Mouse (Mus musculus): ENCODE measurements around the gene Siah1b. TPM values are rescaled to one million over a fixed set of nuclear protein-coding genes. Genes with fewer than 3 reads are reported as not detected.

Gene Siah1b
- polyA plus RNA-seq (2015; fragmentation: Nextera tagmentation; extraction: Ambion mirVana), result 15.1 and 17.2 TPM in 2 replicates

DNA sequence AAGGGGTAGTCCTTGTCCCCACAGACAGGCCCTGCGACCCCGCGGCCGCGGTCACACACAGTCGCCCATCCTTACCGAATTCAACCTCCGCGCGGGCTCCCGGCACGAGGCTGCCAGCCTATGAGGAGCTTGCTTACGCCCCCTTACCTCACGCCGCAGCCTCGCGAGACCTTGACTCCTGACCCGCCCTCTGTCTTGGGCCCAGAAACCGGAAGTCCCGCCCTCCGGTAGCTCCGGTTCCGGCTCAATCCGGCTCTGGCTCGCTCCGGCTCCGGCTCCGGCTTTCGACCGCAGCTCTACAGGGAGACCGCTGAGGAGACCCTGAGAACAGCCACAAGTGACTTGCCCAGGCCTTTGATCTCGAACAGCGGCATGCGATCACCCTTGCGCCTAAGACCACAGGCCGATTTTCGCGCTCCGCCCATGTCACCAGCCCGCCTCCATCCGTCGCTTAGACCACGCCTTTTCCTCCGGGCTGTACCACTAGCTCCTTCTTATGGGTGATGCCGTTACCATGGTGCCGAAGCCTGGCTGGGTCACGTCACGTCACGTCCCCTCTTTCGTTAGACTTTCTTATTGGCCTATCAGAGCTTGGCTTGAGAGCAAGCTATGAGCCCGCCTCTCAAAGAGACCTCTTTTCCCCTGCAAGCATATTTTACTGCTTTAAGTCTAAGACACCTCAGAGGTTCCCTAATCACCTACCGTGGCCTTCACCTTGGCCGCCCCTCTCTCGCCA is at the start of gene Siah1b:
TSS of gene Siah1b (minus strand) at position 454 of the 736 bp plus-strand sequence.
- peak; percentile 93 for DNase-seq (ENCODE audit: low spot score)

DNA sequence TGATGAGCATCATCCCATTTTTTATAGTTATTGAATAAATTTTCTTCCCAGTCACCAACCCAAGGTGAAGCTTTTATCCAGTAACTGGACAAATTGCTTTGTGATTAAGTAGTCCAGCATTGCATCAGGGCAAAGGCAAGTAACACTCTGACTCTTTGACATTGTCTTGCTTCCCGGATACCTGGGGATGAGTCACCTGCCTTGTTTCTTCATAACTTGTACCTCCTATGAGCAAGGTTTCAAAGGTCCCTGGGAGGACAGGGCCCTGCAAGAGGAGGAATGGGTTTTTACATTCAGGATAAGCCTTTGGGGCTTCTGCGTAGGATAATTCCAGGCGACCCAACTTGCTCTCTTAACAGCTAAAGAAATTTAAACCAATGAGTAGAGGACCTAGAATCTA is 47.6 kb upstream of the Siah1b start:
- DNase-seq (ENCODE audit: low spot score), result no peak

DNA sequence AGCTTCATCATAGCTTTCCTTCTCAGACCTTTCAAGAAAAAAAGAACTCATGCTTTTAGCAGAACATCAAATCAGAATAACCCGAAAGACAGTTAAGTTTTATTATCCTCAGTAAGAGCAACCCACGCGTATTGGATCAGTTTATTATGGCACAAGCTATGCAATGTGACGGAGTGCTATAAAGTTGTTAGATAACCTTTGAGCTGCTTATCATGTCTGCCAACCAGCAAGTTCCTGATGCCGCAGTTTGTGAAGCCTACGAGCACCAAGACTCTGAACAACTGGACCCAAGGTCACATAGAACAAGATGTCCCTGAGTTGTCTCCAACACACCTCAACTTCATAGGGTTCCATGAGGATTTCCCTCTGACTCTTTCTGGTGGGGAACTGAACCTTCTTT is 37.5 kb upstream of the Siah1b start:
- no peak for DNase-seq (ENCODE audit: low spot score)

DNA sequence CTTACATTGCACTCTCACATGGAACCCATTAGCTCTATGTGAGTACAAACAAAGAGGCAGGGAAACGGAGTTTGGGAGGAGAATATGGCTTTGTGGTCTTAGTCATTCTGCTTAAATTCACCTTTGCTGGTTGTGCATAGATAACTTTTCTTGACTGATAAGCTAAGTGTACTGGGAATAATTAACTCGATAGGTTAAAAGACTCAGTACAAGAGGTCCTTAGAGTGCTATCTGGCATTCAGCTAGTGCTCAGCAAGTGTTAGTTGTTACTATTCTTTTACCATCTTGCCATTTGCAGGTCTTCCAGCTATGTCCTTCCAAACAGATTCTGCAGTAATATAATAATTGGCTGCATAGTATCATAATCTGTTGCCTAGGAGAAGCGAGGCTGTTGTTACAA is 34.9 kb upstream of the Siah1b start:
- DNase-seq (ENCODE audit: low spot score), result no peak

DNA sequence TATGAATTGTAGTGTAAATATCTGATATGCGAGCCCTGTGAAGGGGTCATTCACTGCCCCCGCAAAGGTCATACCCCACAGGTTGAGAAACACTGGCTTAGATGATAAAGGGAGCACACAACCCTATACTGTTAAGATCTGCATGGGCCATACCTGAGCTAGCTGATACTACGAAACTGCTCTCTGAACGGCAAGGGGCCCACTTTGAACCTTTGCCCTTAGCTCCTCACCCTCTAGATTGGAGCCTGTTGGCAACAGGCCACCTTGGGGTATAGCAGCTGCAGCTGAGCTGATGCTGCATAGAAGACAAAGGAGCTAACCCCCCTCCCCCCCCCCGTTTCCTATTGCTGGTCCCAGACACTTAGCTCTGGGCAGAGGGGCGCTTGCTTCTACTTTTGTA is 26.4 kb upstream of the Siah1b start:
- no peak for DNase-seq (ENCODE audit: low spot score)

DNA sequence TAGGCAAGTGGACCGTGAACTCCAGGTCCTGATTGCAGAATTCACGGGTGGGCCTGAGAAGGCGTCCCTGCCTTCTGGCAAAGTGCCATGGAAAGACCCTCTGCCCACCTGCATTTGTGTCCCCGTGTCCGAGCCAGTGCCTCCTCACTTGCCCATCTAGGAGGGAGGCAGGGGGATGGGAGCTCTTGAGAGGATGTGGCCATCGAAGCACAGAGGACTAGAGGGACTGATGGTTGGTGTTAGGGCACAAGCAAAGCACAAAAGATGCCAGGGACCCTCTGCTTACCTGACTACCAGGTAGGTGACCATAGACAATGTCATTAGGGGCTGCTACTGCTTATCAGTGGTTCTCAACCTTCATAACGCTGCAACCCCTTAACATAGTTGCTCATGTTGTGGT is 25.9 kb upstream of the Siah1b start:
- no peak for DNase-seq (ENCODE audit: low spot score)

DNA sequence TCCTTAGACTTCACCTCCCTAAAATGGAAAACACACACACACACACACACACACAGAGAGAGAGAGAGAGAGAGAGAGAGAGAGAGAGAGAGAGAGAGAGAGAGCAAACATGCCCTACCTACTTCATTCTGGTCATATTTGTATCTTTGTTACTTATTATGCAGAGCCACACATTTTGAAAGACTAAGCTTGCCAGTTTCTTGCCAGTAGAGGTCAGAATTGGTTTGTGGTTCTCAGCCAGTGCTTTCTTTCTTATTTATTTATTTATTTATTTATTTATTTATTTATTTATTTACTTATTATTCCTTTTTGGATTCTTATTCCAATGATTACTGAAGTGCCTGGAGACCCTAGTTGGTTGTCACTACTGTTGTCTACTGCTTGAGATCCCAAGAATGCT is 25.2 kb upstream of the Siah1b start:
- DNase-seq (ENCODE audit: low spot score), result no peak

DNA sequence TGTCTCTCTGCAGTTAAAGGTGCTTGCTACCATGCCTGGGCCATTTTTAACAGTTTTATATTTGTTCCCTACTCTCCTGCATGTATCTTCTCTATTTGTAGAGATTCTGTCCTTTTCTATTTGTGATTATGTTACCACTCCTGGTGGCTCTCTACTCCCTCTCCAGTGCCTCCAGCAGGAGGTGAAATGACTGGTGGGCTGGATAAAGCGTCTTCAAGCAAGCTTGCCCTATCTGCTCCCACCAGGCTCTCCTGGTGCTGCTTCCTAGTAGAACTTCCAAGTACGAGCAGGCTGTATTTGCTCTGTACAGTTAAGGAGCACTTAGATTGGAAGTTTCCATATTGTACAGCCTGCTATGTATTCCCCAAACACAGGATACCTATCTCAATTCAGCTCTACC is 19.5 kb upstream of the Siah1b start:
- no peak for DNase-seq (ENCODE audit: low spot score)

DNA sequence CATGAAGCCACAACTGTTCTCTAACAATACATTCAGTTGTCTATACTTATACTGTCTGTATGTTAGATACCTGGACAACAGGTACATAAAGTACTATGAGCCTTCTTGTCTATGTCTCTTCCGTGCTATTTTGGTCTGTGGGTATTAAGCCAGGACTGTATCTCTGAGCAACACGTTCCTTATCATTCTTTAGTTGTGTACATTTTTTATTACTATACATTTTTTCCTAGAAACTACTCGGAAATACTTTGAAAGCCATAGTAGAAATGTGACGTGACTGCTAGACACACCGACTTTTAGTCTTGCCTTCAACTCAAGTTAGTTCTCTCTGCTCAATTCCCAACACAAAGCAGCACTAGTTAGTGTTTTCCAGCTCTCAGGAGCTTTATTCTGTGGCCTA is 17.1 kb upstream of the Siah1b start:
- no peak for DNase-seq (ENCODE audit: low spot score)

DNA sequence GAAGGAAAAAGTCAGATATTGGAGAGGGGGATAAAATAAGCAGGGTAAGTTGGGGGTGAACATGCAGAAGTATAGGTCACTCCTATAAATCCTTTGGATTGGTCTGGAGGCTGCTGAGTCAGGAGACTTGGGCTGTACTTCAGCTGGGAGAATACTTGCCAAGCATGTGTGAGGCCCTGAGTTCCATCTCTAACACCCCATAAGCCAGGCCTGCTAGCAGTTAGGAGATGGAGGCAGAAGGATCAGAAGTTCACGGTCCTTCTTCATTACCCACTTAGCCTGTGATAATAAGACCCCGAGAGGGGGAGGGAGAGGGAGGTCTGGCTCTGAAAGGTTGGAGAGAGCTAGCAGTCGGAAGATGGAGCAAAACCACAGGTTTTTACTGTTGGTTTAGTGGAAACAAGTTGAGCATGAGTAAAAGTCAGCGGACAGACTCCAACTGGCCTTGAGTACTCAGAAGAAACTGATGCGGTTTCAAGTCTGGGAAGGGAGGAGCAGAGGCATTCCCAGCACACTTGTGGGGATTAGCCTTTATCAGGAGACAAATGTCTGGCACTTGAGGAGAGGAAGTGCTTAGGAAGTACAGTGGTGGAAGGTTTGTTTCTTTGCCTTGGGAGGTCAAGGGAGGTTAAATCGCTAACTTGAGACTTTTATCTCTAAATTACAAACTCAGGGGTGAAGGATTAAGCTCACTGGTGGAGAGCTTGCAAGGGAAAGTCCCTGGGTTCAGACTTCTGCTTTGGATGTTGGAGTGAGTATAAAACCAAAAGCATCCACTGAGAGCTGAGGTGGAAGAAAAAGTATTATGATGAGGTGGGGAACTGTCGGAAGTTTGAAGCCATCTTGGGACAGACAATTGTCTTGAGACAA is 16.2 kb upstream of the Siah1b start:
- DNase-seq (ENCODE audit: low spot score), result no peak

DNA sequence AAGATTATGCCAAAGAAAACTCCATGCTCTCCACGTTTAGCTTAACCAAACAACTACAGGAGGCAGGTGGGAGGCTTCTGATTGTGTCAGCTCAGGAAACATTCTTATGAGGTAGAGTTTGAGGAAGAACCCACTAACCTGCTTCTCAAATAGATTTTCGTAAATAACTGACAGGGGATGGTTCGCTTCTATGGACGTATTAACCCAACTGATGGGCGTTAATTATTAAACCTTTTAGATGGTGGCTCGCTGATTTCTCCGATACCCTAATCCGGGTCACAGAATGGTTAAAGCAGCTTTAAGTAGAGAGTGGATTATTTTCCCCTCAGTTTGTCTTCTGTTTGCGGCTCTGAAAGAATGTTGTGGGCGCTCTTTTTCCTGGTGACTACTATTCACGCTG is 13.6 kb upstream of the Siah1b start:
- no peak for DNase-seq (ENCODE audit: low spot score)

DNA sequence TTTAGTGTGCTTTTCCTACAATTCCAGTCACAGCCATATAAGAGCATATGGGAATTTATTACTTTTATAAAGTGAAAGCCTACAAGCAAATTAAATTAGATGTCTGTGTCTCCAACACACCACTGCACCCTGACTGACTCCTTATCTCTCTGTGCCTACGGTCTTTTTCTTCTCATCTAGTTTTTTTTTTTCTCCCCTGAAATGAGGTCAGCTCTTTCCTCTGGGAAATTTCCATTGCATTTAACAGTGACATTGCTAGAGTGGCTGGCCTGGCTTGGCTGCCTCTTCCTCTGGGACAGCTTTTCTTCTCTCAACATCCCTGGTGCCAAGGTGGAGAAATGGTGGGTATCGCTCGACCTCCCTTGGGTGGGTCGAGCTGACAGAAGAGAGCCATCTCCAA is 12.3 kb upstream of the Siah1b start, which contains the start of gene Cltrn:
TSS of gene Cltrn (plus strand) at position 249 of the 400 bp plus-strand sequence.
- DNase-seq (ENCODE audit: low spot score), result no peak

DNA sequence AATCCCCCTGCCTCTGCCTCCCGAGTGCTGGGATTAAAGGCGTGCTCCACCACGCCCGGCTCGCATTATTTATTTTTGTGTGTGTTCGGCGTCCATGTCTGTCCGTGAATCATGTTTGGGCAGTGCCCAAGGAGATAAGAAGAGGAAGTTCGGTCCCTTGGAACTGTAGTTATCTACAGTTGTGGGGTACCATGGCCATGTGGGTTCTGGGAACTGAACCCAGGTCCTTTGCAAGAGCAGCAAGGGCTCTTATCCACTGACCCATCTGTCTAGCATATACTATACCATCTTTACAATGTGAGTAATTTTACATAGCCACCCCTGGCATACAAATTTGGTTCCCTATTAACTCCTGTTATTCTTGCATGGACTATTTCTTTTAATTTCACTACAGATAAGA is 5.7 kb upstream of the Siah1b start:
- no peak for DNase-seq (ENCODE audit: low spot score)

DNA sequence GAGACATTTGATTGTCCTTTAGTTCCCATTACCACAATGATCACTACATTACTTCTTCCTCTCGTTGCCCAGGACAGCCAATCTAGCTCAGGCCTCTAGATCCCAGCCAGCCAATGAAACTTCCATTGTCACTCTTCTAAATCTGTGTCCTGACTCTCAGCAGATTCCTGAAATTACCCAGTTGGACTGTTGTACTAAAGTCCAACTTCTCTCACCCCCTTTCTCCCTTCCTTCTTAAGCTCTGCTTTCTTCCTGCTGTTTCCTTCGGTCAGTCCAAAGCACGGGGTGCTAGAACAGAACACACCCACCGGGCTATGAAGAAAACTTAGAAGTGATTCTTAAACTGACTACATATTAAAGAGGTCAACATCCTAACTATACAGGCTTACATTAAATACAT is 7.3 kb downstream of the Siah1b start:
- no peak for DNase-seq (ENCODE audit: low spot score)

DNA sequence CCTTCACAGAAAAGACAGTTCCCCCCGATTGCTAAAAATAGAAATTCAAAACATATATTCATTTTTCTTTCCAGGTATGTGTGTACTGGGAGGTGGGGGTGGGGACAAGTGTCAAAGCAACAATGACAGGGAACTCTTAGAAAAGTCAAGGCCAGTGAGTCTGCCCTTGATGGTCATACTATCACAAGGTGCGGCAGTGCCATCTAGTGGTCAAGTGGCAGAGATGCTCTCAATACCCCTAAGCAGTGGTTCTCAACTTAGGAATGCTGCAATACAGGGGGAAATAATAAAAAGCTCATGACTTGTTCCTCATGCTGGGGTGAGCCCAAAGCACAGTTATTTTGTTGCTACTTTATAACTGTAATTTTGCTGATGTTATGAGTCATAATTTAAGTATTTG is 10.1 kb downstream of the Siah1b start:
- peak; percentile 67 for DNase-seq (ENCODE audit: low spot score)

DNA sequence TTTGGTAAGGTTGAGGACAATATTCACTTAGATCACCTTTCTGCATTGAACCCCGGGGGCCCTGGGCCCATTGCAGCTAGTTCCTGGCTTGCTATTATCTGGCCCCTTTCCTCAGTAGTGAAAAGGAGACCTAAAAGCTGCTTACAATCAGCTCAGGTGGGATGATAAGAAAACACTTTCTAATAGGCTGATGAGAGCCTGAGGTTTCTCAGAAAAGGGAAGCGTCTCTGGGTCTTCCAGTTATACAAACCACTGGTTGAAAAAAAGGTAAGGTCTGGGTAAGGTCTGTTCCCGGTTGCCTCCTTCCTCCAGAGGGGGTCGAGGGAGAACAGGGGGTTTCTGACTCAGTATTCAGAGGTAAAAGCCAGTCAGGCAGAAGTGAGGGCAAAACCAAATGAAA is 17.2 kb downstream of the Siah1b start:
- DNase-seq (ENCODE audit: low spot score), result no peak

DNA sequence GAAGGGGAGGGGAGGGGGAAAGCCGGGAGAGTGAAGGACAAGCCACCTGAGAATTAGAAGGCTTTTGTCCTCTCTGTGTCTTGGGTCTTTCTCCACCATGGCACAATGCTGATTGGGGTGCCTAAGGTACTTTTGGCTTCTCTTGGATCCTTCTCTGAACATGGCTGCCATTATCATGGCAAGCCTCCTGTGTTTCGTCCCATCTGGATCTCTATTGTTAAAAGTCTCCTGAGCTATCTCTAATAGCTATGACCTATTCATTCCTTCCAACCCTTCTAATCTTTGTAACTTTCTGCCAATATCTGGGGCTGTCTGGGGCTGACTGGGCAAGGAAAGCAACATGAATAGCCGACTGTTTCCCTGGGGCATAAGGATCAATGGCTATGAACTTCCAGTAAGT is 17.8 kb downstream of the Siah1b start:
- no peak for DNase-seq (ENCODE audit: low spot score)

DNA sequence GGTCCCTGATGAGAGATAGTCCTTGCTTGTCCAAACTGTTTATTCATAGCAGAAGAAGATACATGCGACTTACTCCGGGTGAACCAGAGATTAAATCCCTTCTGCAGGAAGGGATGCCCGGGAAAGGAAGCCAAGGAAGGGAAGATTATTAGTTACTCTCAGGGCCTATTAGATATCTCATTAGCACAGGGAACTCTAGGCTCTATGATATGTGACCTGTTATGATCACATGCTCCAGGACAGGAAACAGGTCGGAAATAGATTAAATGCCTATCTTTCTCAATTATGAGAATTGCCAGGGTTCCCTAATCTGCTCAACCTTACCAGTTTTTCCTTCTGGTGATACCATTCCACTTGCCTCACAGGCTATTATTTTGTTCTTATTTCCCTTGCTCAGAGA is 20.6 kb downstream of the Siah1b start:
- no peak for DNase-seq (ENCODE audit: low spot score)

DNA sequence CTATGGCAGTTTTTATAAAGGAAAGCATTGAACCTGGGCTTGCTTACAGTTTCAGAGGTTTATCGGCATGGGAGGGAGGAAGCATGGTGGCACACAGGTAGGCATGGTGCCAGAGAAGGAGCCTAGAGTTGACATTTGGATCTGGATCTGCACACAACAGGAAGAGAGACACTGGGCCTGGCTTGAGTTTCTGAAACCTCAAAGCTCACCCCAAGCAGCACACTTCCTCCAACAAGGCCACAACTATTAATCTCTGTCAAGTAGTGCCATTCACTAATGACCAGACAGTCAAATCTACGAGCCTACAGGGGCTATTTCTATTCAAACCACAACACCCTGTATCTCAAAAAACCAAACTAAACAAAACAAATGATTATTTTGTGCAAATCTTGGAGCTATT is 29.6 kb downstream of the Siah1b start:
- DNase-seq (ENCODE audit: low spot score), result no peak

DNA sequence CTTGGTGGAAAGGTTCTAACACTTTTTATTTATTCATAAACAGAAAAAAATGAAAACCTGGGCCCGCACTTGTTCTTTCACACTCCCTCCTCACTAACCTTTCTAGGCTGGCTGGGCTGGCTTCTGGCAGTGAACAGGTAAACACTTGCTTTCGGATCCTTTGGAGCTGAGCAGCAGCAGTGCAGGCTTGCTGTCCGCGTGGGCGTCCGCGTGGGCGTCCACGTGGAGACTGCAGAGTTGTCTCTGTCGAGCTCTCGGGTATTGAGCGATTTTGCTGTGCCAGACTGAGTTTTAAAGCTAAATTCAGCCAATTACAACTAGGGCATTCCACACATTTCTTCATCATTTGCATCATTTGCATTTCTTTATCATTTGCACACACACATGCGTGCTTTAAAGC is 34.2 kb downstream of the Siah1b start:
- no peak for DNase-seq (ENCODE audit: low spot score)

DNA sequence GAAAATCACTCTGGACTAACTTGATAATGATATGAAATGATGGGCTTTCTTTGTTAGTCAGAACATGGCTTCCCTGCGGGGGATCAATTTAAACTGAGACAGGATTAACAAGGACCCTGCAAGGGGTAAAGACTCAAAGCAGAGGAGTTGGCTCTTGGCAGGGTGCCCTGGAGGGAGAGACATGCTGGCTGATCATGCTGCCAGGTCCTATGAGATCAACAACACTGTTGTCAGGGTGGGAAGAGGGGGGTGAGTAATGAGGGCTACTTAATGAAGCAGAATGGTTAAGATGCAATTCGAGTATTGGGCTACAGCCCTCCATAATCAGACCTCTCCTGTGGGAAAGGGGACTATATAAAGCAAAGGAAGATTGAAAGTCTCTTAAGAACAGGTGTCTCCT is 37.4 kb downstream of the Siah1b start:
- no peak for DNase-seq (ENCODE audit: low spot score)

DNA sequence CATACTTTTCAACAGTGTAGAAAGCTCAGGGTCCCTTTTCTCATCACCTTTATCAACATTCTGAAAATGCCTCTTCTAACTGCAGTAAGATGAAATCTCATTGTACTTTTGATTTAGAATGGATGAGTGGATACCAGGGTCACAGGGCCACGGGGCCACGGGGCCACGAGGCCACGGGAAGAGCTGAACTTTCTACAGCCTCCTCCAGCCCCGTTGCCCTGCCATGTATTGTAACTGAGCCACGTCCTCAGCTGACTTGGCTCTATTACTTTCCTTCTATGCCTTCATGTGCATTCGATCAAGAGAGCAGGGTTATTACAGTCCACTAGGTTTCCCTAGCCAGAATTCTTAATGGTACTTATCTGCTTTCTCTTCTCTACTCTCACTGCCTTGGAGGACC is 40.4 kb downstream of the Siah1b start:
- DNase-seq (ENCODE audit: low spot score), result no peak

DNA sequence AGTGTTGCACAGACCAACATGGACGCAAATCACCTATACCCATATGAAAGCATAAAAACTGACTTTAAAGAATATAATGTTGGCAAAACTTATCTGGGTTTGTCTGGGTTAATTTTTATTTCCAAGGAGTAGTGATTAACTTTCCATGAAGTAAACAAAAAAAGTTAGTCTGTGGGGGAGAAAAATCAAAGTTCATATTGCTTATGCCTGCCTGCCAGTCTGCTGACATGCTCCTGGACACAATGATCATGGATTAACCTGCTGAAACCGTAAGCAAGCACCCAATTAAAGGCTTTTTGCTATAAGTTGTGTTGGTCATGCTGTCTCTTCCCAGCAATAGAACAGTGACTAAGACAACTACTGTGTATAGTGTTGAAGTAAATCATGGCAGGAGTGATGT is 40.9 kb downstream of the Siah1b start:
- no peak for DNase-seq (ENCODE audit: low spot score)
